Mouse (Mus musculus) lung, postnatal 0 days (tissue): ENCODE results near the gene Magea4.

Experiments used
- CTCF ChIP-seq: IDR thresholded peaks from 2 replicates; pipeline ENCODE4 v1.5.1; 2016; ENCODE audit warnings: antibody characterized with exemption, mild to moderate bottlenecking
- EP300 ChIP-seq: IDR thresholded peaks from 2 replicates; pipeline ENCODE4 v1.6.1; 2016; ENCODE audit warnings: antibody characterized with exemption, mild to moderate bottlenecking, control low read depth

DNA sequence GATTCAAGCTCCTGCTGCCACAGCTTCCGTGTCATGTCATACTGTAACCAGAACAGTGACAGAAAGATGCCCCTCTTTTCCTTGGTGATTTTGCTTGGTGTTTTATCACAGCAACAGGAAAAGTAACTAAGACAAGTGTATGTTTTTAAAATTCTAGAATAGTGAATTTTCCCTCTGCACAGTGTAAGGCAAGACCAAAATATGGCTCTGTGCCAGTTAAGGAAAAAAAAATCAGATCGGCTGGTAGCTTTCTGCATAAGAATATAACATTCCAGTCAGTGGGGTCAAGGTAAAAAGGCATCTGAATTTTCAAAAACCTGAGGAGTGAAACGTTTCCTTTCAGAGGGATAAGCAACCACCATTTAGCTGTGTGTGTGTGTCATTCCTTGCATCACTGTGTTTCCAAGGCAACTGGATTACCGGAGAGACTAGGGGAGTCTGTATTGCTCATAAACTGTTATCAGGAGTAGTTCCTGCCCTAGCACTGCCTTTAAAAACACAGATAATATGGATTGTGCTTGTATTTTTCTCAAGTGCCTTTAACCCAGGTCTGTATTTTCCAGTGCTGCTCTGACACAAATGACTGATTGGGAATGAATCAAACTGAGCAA, 18.8 kb upstream of the Magea4 start:
- TF ChIP-seq CTCF (no peak), EP300 (no peak)
